Mouse (Mus musculus) megakaryocyte-erythroid progenitor cell, adult 5-6 weeks (primary cell): ENCODE results near the gene Ccdc28a. TPM values are rescaled to one million over a fixed set of nuclear protein-coding genes. Genes with fewer than 3 reads are reported as not detected.

Source experiments
- ATAC-seq: replicated peaks from 2 replicates; pipeline ENCODE4 v1.8.0; 2016; ENCODE audit warnings: mild to moderate bottlenecking, inconsistent platforms; ENCODE audit not compliant: severe bottlenecking, poor library complexity, low FRiP score, low TSS enrichment
- total RNA-seq, 2 experiments: library from RNA; stranded (forward) in 1 of 2; stranded (reverse) in 1 of 2; fragments of 200-1000, 215-1000 nt in 1 of 2; fragments of >200 nt in 1 of 2; fragmentation: Nextera tagmentation in 1 of 2; gene quantifications; 2 replicates each; pipeline ENCODE4 v1.2.3; 2014 to 2017

The Ccdc28a gene
- total RNA-seq, 2 experiments from 2014 or later = 4.3 to 15.5 TPM

- ATAC-seq = peak; percentile 92
Measured at GRCm38 (mm10) chr10:18197206-18197979, 37.4 kb downstream of the Ccdc28a start.

- ATAC-seq = no peak
Measured at GRCm38 (mm10) chr10:18194737-18195141, 40.1 kb downstream of the Ccdc28a start.

GRCm38 (mm10) chr10:18194156-18194555 lies 40.6 kb downstream of the Ccdc28a start:
- no peak for ATAC-seq

- ATAC-seq = no peak
Measured at GRCm38 (mm10) chr10:18193221-18193620, 41.6 kb downstream of the Ccdc28a start.

DNA sequence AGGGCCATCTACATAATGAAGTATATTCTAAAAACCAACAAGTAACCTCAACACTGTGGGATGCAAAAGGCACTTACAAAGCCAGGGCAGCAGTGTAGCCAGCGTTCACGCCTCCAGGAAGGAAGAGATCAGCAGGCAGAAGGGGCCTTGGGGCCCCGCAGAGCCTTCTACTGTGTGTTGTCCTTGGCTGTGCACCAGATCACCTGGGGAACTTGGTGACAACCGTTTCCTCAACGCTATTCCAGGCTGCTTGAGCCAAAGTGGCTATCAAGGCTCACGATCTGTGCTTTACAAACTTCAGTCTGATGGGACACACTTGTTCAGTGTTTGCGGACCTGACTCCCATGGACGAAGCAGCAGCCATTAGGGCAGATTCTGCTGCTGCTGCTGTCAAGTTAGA lies 43.1 kb downstream of the Ccdc28a start:
- ATAC-seq = peak; percentile 48

- no peak for ATAC-seq
Measured at GRCm38 (mm10) chr10:18189498-18189897, 45.3 kb downstream of the Ccdc28a start.

DNA sequence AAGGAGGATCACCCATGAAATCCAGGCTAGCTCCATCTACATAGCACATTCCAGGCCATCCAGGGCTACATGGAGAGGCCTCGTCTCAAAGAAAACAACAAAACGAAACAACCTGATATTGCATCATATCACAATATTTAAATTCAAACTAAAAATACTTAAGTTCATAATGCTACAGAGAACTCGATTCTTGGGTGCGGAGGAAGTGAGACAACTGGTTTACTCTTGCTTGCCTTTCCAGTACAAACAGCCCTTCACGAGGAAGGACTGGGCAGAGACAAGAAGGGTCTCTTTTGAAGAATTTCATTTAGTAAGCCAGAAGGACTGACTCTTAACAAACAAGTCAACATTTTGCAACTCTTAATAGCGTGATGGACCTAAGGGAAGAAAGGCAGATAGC lies 46.2 kb downstream of the Ccdc28a start:
- ATAC-seq = no peak

DNA sequence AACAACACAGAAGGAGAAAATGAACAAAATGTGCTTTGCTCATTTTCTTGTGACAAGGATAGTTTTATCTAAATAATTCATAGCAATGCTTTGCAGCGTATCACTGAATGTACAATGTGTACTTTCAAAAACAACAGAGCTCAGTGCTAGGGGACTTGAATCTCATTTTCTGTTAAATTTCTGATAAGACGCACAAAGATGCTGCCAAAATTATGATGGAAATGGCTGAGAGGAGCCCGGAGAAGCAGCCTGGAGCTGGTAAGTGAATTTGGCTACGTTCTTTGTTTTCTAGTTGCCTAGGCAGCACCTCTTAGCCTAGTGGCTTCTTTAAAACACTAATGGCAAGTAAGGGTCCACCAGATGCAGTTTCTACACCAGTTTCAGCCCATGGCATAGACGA lies 52.6 kb downstream of the Ccdc28a start:
- ATAC-seq = no peak

GRCm38 (mm10) chr10:18177304-18177703 lies 57.5 kb downstream of the Ccdc28a start:
- no peak for ATAC-seq

DNA sequence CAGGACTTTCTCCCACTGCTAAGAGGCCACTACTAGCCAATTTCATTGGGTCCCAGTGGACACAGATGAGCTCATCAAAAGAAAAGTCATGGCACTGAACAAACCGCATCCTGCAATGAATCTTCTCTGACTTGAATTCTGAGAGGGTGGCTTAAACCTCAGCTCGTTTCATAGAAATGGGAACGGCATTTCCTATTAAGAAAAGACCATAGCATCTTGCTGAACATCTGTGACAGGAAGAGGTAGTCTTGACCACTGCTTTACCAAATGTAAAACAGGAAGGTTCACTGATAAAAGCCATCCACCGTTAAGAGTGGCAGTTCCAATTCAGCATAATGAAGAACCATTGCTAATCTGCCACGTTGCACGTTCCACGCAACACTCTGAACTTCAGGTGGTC lies 58.1 kb downstream of the Ccdc28a start:
- ATAC-seq = no peak

DNA sequence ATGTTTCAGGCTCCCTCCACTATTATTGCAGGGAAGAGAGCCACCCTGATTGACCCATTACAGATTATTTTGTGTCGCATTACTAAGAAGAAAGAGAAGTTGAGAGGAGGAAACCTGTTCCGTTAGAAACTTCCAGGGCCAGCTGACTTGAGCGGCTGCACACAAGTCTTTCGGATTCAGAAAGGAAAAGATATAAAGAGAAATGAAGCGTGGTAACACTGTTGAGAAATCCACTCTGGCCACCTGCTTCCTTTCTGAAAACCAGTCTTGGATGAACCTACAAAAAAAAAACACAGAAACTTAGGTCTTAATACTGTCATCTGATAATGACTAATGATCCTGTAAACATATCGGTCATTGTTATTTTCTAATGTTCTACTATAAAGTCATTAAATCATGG lies 59.7 kb downstream of the Ccdc28a start:
- no peak for ATAC-seq

Other genes starting within 250 kb of the Ccdc28a start
- gene Abracl, start 211.7 kb downstream of the Ccdc28a start, total RNA-seq (2014; fragmentation: Nextera tagmentation) = 83.6 and 104 TPM in 2 replicates
- 129 and 168 TPM in 2 replicates for gene Abracl, start 211.7 kb downstream of the Ccdc28a start, total RNA-seq (2017)
- gene Reps1, start 179.1 kb downstream of the Ccdc28a start, total RNA-seq (2014; fragmentation: Nextera tagmentation) = 44.4 and 55.8 TPM in 2 replicates
- 23.0 and 25.5 TPM in 2 replicates for gene Reps1, start 179.1 kb downstream of the Ccdc28a start, total RNA-seq (2017)
- gene Ect2l, start 24.1 kb downstream of the Ccdc28a start, total RNA-seq (2014; fragmentation: Nextera tagmentation) = 3.7 TPM in 1 of 2 replicates, not detected in the other
- gene Ect2l, start 24.1 kb downstream of the Ccdc28a start, total RNA-seq (2017) = 0.34 TPM in 1 of 2 replicates, not detected in the other
- 0.99 and 1.2 TPM in 2 replicates for gene Nhsl1, start 84.0 kb upstream of the Ccdc28a start, total RNA-seq (2014; fragmentation: Nextera tagmentation)
- gene Nhsl1, start 84.0 kb upstream of the Ccdc28a start, total RNA-seq (2017) = 0.42 TPM in 1 of 2 replicates, not detected in the other